Mouse (Mus musculus): ENCODE measurements around the gene Adgrf3. TPM values are rescaled to one million over a fixed set of nuclear protein-coding genes. Genes with fewer than 3 reads are reported as not detected.

Adgrf3 gene
- polyA plus RNA-seq, 1 experiment from 2014 or later: 0.28 TPM

GRCm38 (mm10) chr5:30152007-30152406 is 53.5 kb downstream of the Adgrf3 start:
- Histone ChIP-seq H3K36me3 (ENCODE audit: control insufficient read depth, insufficient read depth, low read length) (peaks cover under 1% of the 10 kb centered on the region; the same call in 1 of the 2 replicates), H3K9me3 (ENCODE audit: control insufficient read depth, low read length) (no peaks in the 10 kb centered on the region), H3K27ac (ENCODE audit: low read depth, low read length) (no peak overlapping the region), H3K4me3 (ENCODE audit: low read length) (no peak overlapping the region), H3K27me3 (ENCODE audit: control insufficient read depth, insufficient read depth, low read length) (no peaks in the 10 kb centered on the region), H3K4me1 (ENCODE audit: control insufficient read depth, insufficient read depth, low read length) (peaks cover 7% of the 10 kb centered on the region; the same call in 1 of the 2 replicates), H3K4me2 (replicated peaks; ENCODE audit: low read depth, low read length) (no peak overlapping the region), H3K9ac (ENCODE audit: low read depth, low read length) (no peak overlapping the region)
- no peak for ATAC-seq (ENCODE audit: low FRiP score, low TSS enrichment)
- WGBS: 79% methylated on average over 4 of the region's 4 CpGs

GRCm38 (mm10) chr5:30148133-30148920 is 57.2 kb downstream of the Adgrf3 start:
- H3K4me1 ChIP-seq (ENCODE audit: control insufficient read depth, insufficient read depth, low read length): no peaks in the 10 kb centered on the region
- no peak for ATAC-seq (ENCODE audit: low FRiP score, low TSS enrichment)
- no peak overlapping the region for H3K9ac ChIP-seq (ENCODE audit: low read depth, low read length)
- peaks cover 29% of the 10 kb centered on the region for H3K36me3 ChIP-seq (ENCODE audit: control insufficient read depth, insufficient read depth, low read length)
- WGBS: 91% methylated on average over 5 of the region's 5 CpGs
- no peak overlapping the region for H3K4me2 ChIP-seq (replicated peaks; ENCODE audit: low read depth, low read length)
- H3K27ac ChIP-seq (ENCODE audit: low read depth, low read length): no peak overlapping the region
- H3K9me3 ChIP-seq (ENCODE audit: control insufficient read depth, low read length): no peaks in the 10 kb centered on the region
- H3K4me3 ChIP-seq (ENCODE audit: low read length): no peak overlapping the region
- no peaks in the 10 kb centered on the region for H3K27me3 ChIP-seq (ENCODE audit: control insufficient read depth, insufficient read depth, low read length)

- no peak for ATAC-seq (ENCODE audit: low FRiP score, low TSS enrichment)
- Histone ChIP-seq H3K4me2 (replicated peaks; ENCODE audit: low read depth, low read length) (no peak overlapping the region), H3K9me3 (ENCODE audit: control insufficient read depth, low read length) (no peaks in the 10 kb centered on the region), H3K9ac (ENCODE audit: low read depth, low read length) (no peak overlapping the region), H3K4me3 (ENCODE audit: low read length) (no peak overlapping the region), H3K4me1 (ENCODE audit: control insufficient read depth, insufficient read depth, low read length) (no peaks in the 10 kb centered on the region), H3K27me3 (ENCODE audit: control insufficient read depth, insufficient read depth, low read length) (no peaks in the 10 kb centered on the region), H3K36me3 (ENCODE audit: control insufficient read depth, insufficient read depth, low read length) (peaks cover 47% of the 10 kb centered on the region), H3K27ac (ENCODE audit: low read depth, low read length) (no peak overlapping the region)
- whole genome bisulfite sequencing: 94% methylated on average over 6 of the region's 6 CpGs
Measured at GRCm38 (mm10) chr5:30146526-30146925, 59.0 kb downstream of the Adgrf3 start.

MicroRNA genes within 50 kb of the gene (microRNA counts, 519-probe panel; counts per million panel counts)
- microRNA mmu-miR-1960: 4,559 counts per million, percentile 31 among the panel's probes with 10 or more counts

Small RNA genes lying within 50 kb of the gene (microRNA-seq; reads per million reads assigned to microRNA genes)
- 1.1 reads per million for gene Mir1960

Other genes with a start within 250 kb of the Adgrf3 start
- gene Il6, start 192.6 kb downstream of the Adgrf3 start, polyA plus RNA-seq (2014; fragmentation: Nextera tagmentation; extraction: Ambion mirVana): not detected in 2 replicates
- 328 and 403 TPM in 2 replicates for gene Tyms, start 132.1 kb downstream of the Adgrf3 start, polyA plus RNA-seq (2014; fragmentation: Nextera tagmentation; extraction: Ambion mirVana)
- 0.61 and 0.80 TPM in 2 replicates for gene Garem2, start 100.6 kb downstream of the Adgrf3 start, polyA plus RNA-seq (2014; fragmentation: Nextera tagmentation; extraction: Ambion mirVana)
- gene 3110082J24Rik, start 99.6 kb downstream of the Adgrf3 start, polyA plus RNA-seq (2014; fragmentation: Nextera tagmentation; extraction: Ambion mirVana): not detected in 2 replicates
- gene Hadha, start 50.6 kb downstream of the Adgrf3 start, polyA plus RNA-seq (2014; fragmentation: Nextera tagmentation; extraction: Ambion mirVana): 93.4 and 119 TPM in 2 replicates
- 129 and 149 TPM in 2 replicates for gene Hadhb, start 50.5 kb downstream of the Adgrf3 start, polyA plus RNA-seq (2014; fragmentation: Nextera tagmentation; extraction: Ambion mirVana)
- gene Selenoi, start 26.9 kb upstream of the Adgrf3 start, polyA plus RNA-seq (2014; fragmentation: Nextera tagmentation; extraction: Ambion mirVana): 16.9 and 19.1 TPM in 2 replicates
- 0.23 and 0.24 TPM in 2 replicates for gene Drc1, start 75.7 kb upstream of the Adgrf3 start, polyA plus RNA-seq (2014; fragmentation: Nextera tagmentation; extraction: Ambion mirVana)

Measured in kidney, embryonic 14.5 days (tissue).